Mouse (Mus musculus): ENCODE results near the gene Rnf182.

Gene Rnf182

GRCm38 (mm10) chr13:43704533-43705116 lies 89.1 kb downstream of the Rnf182 start:
- DNase-seq: no peak

DNA sequence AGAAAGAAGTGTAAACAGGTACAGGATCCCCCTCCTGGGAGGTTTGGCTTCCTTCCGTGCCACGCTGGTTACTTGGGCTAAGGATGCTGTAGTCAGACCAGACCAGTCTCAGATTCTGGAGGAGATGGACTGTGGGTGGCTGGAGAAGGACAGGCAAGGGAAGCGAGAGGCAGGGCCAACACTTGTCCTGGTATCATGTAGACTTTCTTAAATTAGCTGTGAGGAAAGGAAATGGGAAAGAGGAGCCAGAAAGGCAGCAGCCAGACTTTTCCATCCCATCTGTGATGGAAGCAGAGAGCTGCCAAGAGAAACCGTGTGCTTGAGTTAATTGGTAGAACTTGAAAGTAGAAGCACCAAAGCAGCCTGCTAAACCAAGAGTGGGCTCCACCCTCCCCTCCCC lies 90.9 kb downstream of the Rnf182 start:
- DNase-seq: no peak

DNA sequence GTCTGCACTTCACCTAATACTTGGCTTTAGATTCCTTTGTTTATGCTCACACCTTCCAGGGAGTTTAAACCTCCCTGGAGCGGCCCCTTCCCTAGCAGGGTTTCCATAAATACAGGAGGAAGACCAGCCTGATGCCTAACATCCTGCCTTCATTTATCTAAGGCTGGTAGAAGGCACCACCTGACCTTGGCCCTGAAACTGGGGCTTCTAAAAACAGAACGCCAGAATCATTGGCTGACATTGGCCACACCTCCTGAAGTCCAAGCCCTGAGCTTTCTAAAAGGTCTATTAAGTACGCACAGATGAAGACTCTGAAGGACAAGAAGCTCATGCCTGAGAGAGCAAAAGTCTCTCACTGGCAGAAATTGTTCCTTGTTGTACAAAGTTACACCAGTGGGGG lies 94.0 kb downstream of the Rnf182 start:
- DNase-seq: no peak

GRCm38 (mm10) chr13:43711708-43712314 lies 96.3 kb downstream of the Rnf182 start:
- no peak for DNase-seq

DNA sequence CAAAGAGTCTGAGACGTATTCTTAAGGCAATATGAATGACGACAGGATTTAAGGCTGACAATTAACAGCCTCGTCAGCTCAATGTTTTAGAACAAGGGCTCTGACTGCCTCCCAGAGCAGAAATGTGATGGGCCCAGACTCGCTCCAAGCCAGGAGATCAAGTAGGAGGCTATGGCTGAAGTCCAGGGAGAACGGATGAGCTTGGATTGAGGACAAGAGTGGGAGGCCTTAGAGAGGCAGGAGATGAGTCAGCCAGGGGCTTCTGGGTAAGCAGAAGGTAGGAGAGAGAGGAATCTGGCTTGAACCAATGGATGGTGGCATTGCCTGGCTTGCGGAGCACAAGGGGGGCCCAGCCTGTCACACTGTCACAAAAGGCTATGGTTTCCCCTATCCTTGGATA lies 99.2 kb downstream of the Rnf182 start:
- DNase-seq: no peak

DNA sequence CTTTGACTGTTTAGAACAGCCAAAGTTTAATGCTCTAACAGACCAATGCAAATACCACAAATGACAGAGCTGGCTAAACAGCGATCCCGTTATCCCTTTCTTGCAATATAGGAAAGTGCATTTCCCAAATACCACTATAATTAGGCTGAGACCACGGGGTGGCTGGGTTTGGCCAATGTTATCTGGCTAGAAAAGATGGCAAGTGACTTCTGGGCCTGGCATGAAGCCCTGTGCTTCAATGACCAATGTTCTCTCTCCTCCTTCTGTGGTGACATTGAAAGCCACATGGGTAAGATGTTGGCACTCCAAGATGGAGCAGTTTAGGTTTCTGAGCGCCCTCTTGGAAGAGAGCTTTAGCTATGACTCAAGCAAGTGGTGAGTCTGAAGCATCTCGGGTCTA lies 100.0 kb downstream of the Rnf182 start:
- DNase-seq: no peak

DNA sequence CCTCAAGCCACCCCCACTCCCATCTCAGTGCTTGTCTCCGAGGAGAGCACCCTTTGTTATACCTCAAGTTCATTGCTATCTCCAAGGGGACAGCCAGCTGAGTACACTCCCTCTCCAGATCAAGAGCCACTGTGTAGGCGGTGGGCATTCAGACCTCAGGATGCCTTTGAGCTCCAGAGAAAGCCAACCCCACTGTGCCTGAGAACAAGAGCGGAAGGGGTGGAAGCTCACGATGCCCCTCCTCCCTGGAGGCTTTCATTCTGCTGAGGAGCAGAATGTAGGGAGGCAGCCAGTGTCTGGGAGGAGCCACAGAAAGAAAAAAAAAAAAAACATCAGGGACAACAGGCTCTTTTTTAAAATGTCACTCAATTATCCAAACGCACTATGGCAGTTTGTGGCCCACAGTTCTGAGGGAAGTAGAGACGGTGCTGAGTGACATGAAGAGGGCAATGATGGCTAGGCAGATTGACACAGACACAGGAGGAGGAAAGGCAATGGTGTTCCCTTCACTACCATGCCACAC lies 101.1 kb downstream of the Rnf182 start:
- no peak for DNase-seq

DNA sequence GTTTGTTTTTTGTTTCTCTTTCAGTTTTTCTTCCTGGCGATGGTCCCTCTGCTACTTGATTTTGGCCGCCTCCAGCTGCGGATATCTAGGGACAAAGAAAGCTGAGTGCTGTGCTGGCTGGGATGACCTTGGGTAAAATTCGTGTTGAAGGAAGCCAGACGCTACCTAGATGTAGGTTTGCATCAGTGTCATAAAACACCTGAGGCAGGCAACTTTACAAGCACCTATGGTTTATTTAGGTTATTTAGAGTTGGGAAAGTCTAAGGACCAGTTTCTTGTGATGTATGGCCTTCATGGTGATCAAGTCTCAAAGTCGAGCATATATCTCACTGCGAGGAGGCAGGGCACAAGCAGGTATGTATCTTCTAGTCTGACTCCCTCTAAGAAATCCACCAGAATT lies 102.7 kb downstream of the Rnf182 start:
- DNase-seq: no peak

- no peak for DNase-seq
Measured at GRCm38 (mm10) chr13:43720496-43720895, 105.0 kb downstream of the Rnf182 start.
